Mouse (Mus musculus) brain, embryonic 14.5 days (tissue): ENCODE measurements around the gene Tmem94. TPM values are rescaled to one million over a fixed set of nuclear protein-coding genes. Genes with fewer than 3 reads are reported as not detected.
A peak's percentile ranks its signal among the peaks of the same experiment; 100 is the strongest.

Experiments used
- DNase-seq: peaks from one replicate; pipeline ENCODE4 v3.0.0-alpha.2; 2011; ENCODE audit warnings: low read depth
- CTCF ChIP-seq: fragments of 200-500 bp; IDR thresholded peaks from 2 replicates; pipeline ENCODE4 v1.5.1; 2012; ENCODE audit warnings: inconsistent platforms, mild to moderate bottlenecking, moderate library complexity, borderline replicate concordance; ENCODE audit not compliant: insufficient read depth, insufficient read length; ENCODE audit errors: extremely low read depth
- POLR2A ChIP-seq: fragments of 200-500 bp; IDR thresholded peaks from 2 replicates; pipeline ENCODE4 v1.6.1; 2012; ENCODE audit warnings: mild to moderate bottlenecking, inconsistent platforms, borderline replicate concordance; ENCODE audit not compliant: poor library complexity, insufficient read depth, insufficient read length, severe bottlenecking; ENCODE audit errors: extremely low read depth
- polyA plus RNA-seq: library from polyadenylated mRNA; depleted of rRNA; stranded (reverse); fragments of >200 nt; gene quantifications from 2 replicates; pipeline ENCODE4 v1.2.3, GENCODE M21; 2012

Tmem94 gene
- polyA plus RNA-seq, 1 experiment = 61.9 TPM

DNA sequence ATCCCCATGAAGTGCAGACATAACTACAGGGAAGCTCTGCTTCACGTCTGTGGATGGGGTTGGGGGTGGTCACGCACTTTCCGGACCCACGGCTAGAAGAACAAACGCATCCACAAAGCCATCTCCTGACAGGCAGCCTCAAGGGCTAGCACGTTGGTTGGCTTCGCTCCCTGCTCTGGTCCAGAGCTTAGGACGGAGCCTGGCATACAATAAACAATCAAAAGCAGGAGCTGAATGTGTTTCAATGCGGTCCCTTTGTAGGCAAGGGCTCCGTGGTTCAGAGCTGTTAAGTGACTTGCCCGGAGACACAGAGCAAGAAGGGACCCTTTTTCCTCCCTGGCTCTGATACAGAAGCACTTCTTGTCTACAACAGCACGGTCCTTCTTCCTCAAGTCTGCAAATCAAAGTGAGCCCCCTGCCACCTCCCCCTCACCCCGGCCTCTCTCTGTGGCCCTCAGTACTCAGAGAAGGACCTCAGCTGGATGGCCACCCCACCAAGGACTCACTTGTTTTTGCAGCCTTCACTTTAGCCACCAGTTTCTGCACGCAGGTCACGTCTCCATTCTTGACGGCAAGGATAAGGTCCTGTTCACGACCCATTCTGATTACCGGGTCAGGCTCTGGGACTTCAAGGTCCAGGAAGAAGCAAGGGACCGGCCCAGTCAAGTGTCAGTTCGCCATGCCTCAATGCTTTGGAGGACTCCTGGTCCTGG is 46.3 kb downstream of the Tmem94 start:
- TF ChIP-seq POLR2A (no peak), CTCF (no peak)

GRCm38 (mm10) chr11:115812095-115812494 is 46.9 kb downstream of the Tmem94 start:
- no peak for TF ChIP-seq POLR2A
- no peak for DNase-seq

More for the DNA sequence above, 46.3 kb downstream of the Tmem94 start:
- no peak for DNase-seq

- TF ChIP-seq POLR2A (no peak), CTCF (no peak)
- DNase-seq = no peak
Measured at GRCm38 (mm10) chr11:115812533-115813420, 47.5 kb downstream of the Tmem94 start.

GRCm38 (mm10) chr11:115813507-115814296 is 48.5 kb downstream of the Tmem94 start, which contains the start of gene Caskin2:
TSS of gene Caskin2 (minus strand) at chr11:115813639.
- no peak; the same call in 1 of the 2 replicates for TF ChIP-seq POLR2A
- TF ChIP-seq CTCF = peak; percentile 95

GRCm38 (mm10) chr11:115814605-115815450 is 49.6 kb downstream of the Tmem94 start, which contains the start of gene Tsen54:
TSS of gene Tsen54 (plus strand) at chr11:115814724.
- TF ChIP-seq POLR2A (peak; percentile 86), CTCF (no peak)
- peak; percentile 86 for DNase-seq

More at GRCm38 (mm10) chr11:115813507-115814296, 48.5 kb downstream of the Tmem94 start, which contains the start of gene Caskin2:
- DNase-seq = peak; percentile 98

DNA sequence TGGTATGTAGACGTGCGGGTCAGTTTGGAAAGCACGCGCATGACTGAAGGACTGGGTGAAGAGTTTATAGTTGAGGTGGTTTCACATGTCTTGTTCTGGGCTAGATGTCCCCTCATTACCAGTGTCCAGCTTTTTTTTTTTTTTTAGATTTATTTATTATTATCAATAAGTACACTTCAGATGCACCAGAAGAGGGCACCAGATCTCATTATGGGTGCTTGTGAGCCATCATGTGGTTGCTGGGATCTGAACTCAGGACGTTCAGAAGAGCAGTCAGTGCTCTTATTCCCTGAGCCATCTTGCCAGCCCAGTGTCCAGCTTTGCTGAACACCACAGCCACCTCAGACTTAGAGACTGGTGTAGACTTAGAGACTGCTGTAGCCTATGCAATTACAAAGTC is 52.1 kb downstream of the Tmem94 start:
- DNase-seq = no peak
- TF ChIP-seq CTCF (no peak), POLR2A (no peak)

GRCm38 (mm10) chr11:115819915-115820623 is 54.8 kb downstream of the Tmem94 start:
- no peak for DNase-seq
- TF ChIP-seq CTCF = no peak
- no peak for TF ChIP-seq POLR2A

DNA sequence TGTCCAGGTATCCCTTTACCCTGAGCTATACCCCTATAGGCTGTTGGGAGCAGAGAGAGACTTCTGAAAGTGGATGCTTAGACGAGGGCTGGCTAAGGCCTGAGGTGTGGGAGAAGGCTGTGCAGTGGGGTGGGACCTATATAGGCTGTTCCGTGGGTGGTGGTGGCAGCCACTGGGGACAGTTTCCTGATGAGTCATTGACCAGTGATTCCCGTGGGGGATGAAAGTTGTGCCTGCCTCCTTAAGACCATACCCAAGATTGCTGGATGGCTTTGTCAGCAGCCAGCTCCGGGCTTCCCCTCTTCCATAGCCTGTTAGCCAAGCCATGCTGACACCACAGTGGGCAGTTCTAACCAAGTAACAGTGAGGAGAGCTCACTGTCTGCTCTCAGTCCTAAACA is 55.8 kb downstream of the Tmem94 start:
- TF ChIP-seq CTCF (no peak), POLR2A (no peak)

GRCm38 (mm10) chr11:115823774-115824740 is 58.8 kb downstream of the Tmem94 start, which contains the start of gene Llgl2:
TSS of gene Llgl2 (plus strand) at chr11:115824049.
- peak; percentile 31; the same call in 1 of the 2 replicates for TF ChIP-seq POLR2A
- 0 out of 2 replicates have a peak, but pooled peaks have one; percentile 8 for TF ChIP-seq CTCF
- DNase-seq = peak; percentile 85

More for the DNA sequence above, 55.8 kb downstream of the Tmem94 start:
- DNase-seq = no peak
